Mouse (Mus musculus): ENCODE data around the gene Pcyt2. TPM values are rescaled to one million over a fixed set of nuclear protein-coding genes. Genes with fewer than 3 reads are reported as not detected.

The Pcyt2 gene
- total and polyA plus RNA-seq, 3 experiments, result 86.7 to 87.3 TPM; not detected in 1

DNA sequence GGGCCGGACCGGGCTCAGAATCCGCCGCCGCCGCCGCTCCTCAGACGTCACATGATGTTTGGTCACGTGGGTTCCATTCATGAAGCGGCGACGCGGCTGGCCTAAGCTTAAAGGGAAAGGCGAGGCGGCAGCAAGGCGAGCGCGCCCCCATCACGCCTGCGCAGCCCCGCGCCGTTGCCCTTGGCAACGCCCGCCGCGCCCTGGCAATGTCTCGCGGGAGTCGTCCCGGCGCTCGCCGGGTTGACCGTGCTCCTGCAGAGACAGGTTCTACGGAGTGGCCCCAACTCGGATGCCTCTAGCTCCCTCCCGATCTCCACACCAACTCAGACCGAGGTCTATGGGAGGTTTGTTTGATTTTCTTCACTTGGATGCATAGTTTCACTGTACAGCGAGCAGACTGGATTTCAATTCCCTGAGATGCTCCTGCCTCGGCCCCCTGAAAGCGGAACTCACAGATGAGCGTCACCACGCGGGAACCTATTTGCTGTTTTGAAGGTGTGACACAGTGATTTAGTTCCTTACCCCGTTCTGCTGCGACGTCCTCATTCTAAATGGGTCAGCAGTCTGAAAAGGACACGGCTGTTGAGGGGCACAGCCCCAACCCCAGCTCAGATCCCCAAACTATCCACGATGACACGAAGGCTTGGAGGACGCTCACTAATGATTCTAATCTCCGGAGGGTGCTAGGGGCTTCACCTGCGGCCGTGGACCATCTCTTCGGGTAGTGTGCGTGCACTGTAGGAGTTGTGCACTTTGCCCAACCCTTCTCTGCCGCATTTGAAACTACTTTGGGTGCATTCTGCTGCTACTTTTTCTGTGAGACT is 16.0 kb upstream of the Pcyt2 start, which contains the start of gene Mafg:
Gene Mafg (minus strand): TSS at position 81 of the 824 bp plus-strand sequence.
- Histone ChIP-seq H3K4me1 (ENCODE audit: control insufficient read depth in 1 of 2, insufficient read depth in 2 of 2, low read length in 2 of 2) (peaks cover 26 to 48% of the 10 kb centered on the region in 2 experiments), H3K27me3 (ENCODE audit: control insufficient read depth in 1 of 2, insufficient read depth in 2 of 2, low read length in 2 of 2) (no peaks in the 10 kb centered on the region), H3K9ac (ENCODE audit: control insufficient read depth, low read depth, low read length, poor library complexity, severe bottlenecking) (peak within 1 kb of the TSS; percentile 98), H3K4me3 (ENCODE audit: control insufficient read depth in 1 of 2, insufficient read depth in 1 of 2, low read depth in 2 of 2, low read length in 2 of 2) (peak within 1 kb of the TSS; percentile 79 to 87), H3K79me2 (ENCODE audit: control insufficient read depth, insufficient read depth, low read length, poor library complexity) (peaks cover 51% of the 10 kb centered on the region), H3K36me3 (ENCODE audit: control insufficient read depth in 1 of 2, insufficient read depth in 2 of 2, low read length in 2 of 2) (peaks cover 3 to 39% of the 10 kb centered on the region in 2 experiments; a peak in 3 of 4 replicates), H3K27ac (ENCODE audit: control insufficient read depth, low read depth, low read length) (peak within 1 kb of the TSS; percentile 78), H3K9me3 (replicated peaks; ENCODE audit: insufficient read depth, low read length) (no peaks in the 10 kb centered on the region)
- peak; percentile 99 for DNase-seq (ENCODE audit: low read depth, low spot score)
- TF ChIP-seq ZNF384 (IDR thresholded peaks at IDR 0.05; ENCODE audit: low read depth, low read length) (no peak), MYB (IDR thresholded peaks at IDR 0.05; ENCODE audit: low read depth, low read length) (no peak), EP300 (IDR thresholded peaks at IDR 0.05; ENCODE audit: low read depth in 1 of 2, low read length in 2 of 2) (0 out of 4 replicates have a peak, but pooled peaks of 1 of the 2 experiments have one; percentile 12), SIN3A (IDR thresholded peaks at IDR 0.05; ENCODE audit: low read length) (peak; percentile 94), KAT2A (conservative IDR thresholded peaks at IDR 0.05; ENCODE audit: low read depth, low read length) (no peak), BHLHE40 (IDR thresholded peaks at IDR 0.05; ENCODE audit: borderline replicate concordance, low read depth, low read length) (peak; percentile 27; the same call in 1 of the 2 replicates), POLR2A (IDR thresholded peaks at IDR 0.05; ENCODE audit: control insufficient read depth in 1 of 2, insufficient read depth in 1 of 2, low read depth in 1 of 2, low read length in 2 of 2, poor library complexity in 1 of 2) (peak in 1 of 2 experiments; percentile 87; a peak in 3 of 4 replicates), USF1 (IDR thresholded peaks at IDR 0.05; ENCODE audit: low read depth, low read length) (peak; percentile 98), USF2 (IDR thresholded peaks at IDR 0.05; ENCODE audit: borderline replicate concordance in 1 of 2, insufficient read depth in 1 of 2, low read depth in 1 of 2, low read length in 2 of 2) (peak; percentile 81 to 94; a peak in 3 of 4 replicates), ETS1 (IDR thresholded peaks at IDR 0.05; ENCODE audit: low read depth, low read length) (peak; percentile 52; the same call in 1 of the 2 replicates), JUND (IDR thresholded peaks at IDR 0.05; ENCODE audit: low read depth, low read length) (no peak), MYC (IDR thresholded peaks at IDR 0.05; ENCODE audit: low read depth, low read length) (peak; percentile 78), MXI1 (IDR thresholded peaks at IDR 0.05; ENCODE audit: low read depth, low read length) (peak; percentile 91), TCF12 (IDR thresholded peaks at IDR 0.05; ENCODE audit: low read depth, low read length) (peak; percentile 55; the same call in 1 of the 2 replicates), ZMIZ1 (IDR thresholded peaks at IDR 0.05; ENCODE audit: low read depth, low read length) (no peak), NELFE (IDR thresholded peaks at IDR 0.05; ENCODE audit: low read depth, low read length) (peak; percentile 65; the same call in 1 of the 2 replicates), HCFC1 (IDR thresholded peaks at IDR 0.05; ENCODE audit: low read depth, low read length) (peak; percentile 82), TAL1 (IDR thresholded peaks at IDR 0.05; ENCODE audit: low read length) (no peak), NRF1 (IDR thresholded peaks at IDR 0.05; ENCODE audit: insufficient read depth, low read depth, low read length, poor library complexity, severe bottlenecking) (peak; percentile 95), CTCF (IDR thresholded peaks at IDR 0.05 in 2 of 3, conservative IDR thresholded peaks at IDR 0.05 in 1 of 3; ENCODE audit: control insufficient read depth in 1 of 3, insufficient read depth in 1 of 3, low read depth in 2 of 3, low read length in 3 of 3, poor library complexity in 1 of 3, severe bottlenecking in 1 of 3) (0 out of 6 replicates have a peak, but pooled peaks of 1 of the 3 experiments have one; percentile 2), GABPA (IDR thresholded peaks at IDR 0.05; ENCODE audit: low read depth, low read length) (no peak), MAX (IDR thresholded peaks at IDR 0.05; ENCODE audit: low read length) (peak; percentile 93), TBP (IDR thresholded peaks at IDR 0.05; ENCODE audit: low read depth, low read length) (0 out of 2 replicates have a peak, but pooled peaks have one; percentile 25), ELF1 (IDR thresholded peaks at IDR 0.05; ENCODE audit: low read depth, low read length) (peak; percentile 74), CHD2 (IDR thresholded peaks at IDR 0.05; ENCODE audit: low read length) (peak; percentile 93)

Measured in MEL (cell line).